Mouse (Mus musculus) hematopoietic stem cell, adult 5-6 weeks (primary cell): ENCODE measurements around the gene Capg. TPM values are rescaled to one million over a fixed set of nuclear protein-coding genes. Genes with fewer than 3 reads are reported as not detected.
"Not testable (repeated sequence)": the region's sequence is repeated elsewhere in the genome, so short reads cannot be mapped to it uniquely, and the experiment has no call there.

Source experiments
- ATAC-seq, 2 experiments: fragments of 125-278 bp in 1 of 2; replicated peaks in 1 of 2; 2 replicates each; pipeline ENCODE4 v1.8.0; 2016 to 2017; ENCODE audit warnings: inconsistent platforms in 2 of 2, mild to moderate bottlenecking in 2 of 2, moderate number of reproducible peaks in 2 of 2, low read depth in 1 of 2, moderate TSS enrichment in 1 of 2; ENCODE audit not compliant: low FRiP score in 2 of 2, poor library complexity in 2 of 2, severe bottlenecking in 2 of 2, insufficient read depth in 1 of 2, low TSS enrichment in 1 of 2
- total RNA-seq: library from RNA; stranded (forward); fragments of 172-1452, 232-1000 nt; gene quantifications from 2 replicates; pipeline ENCODE4 v1.2.3, GENCODE M21; 2017

The Capg gene
- total RNA-seq, 1 experiment from 2014 or later = 61.1 TPM

GRCm38 (mm10) chr6:72523222-72523621 lies 21.0 kb upstream of the Capg start:
- ATAC-seq = no peak

- no peak for ATAC-seq
These were observed 20.0 kb upstream of the Capg start for GRCm38 (mm10) chr6:72524160-72524559.

DNA sequence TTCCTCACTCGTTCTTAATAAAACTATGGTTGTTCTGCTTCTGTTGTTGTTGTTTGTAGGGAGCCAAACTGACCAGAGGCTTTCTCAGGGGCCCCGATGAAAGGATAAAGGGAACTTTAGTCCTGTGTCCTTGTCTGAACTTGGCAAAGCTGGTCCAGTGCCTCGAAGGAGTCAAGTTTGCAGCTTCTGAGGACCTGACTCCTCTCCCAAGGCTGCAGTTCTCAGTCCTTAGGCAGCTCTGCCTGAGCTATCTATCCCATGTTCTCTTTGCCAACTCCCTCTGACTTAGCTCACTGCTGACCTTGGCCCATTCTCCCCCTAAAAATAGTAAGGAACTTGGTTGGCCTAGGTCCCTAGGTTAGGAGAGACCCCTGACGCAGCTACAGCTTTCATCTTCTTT lies 17.1 kb upstream of the Capg start:
- ATAC-seq = no peak

DNA sequence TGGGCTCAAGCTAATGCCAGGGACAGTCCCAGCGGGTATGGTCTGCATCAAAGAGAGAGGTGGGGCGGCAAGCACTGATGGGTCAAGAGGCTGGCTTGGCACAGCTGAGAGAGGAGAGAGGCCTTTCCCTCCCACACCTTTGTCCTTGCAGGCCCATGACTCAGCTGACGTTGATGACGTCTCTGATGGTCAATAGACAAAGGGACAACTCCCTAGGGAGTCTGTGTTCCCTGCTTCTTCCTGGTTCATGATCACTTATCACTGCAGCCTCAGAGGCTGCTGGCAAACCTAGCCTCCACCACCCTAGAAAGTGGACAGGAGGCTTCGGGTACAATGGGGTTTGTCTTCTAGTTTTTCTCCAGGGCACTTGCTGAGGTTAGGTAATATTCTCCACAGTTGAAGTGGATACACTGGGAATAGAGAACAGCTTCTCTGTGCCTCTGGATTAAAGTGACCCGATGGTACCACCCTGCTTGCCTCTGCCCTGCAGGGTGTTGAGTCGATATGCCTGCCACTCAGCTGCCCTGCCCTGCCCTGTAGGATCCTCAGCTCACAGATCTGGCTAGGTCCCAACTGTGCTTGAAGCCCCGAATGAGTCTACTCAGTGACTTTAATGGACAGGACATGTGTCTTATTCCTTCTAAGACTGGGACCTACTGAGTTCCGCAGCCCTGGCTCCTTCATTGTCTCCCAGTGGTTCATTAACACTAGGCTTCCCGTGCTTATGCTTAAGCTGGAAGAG lies 15.6 kb upstream of the Capg start:
- ATAC-seq = no peak

- ATAC-seq = no peak
These were observed 11.6 kb upstream of the Capg start for GRCm38 (mm10) chr6:72532580-72532979.

- ATAC-seq = not testable (repeated sequence)
These were observed 10.6 kb upstream of the Capg start for GRCm38 (mm10) chr6:72533555-72533954.

GRCm38 (mm10) chr6:72534035-72534809 lies 10.0 kb upstream of the Capg start:
- peak; percentile 29 to 58; a peak in 2 of 4 replicates for ATAC-seq

DNA sequence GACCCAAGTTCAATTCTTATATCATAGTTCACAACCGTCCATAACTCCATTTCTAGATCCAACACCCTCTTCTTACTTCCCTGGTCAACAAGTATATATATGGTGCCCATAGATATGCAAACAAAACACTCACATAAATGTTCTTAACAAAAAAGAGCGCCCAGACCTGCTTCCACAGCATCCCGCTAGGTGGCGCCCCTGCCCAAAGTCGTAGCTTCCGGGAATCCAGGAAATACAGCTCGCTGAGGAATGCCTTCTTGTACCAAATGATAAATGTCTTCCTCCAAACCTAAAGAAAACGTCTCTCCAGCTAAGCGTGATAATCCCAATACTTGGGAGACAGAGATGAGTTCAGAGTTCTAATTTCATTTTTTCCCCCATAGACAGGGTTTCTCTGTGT lies 9.0 kb upstream of the Capg start:
- peak; percentile 33 to 49; a peak in 1 of 4 replicates for ATAC-seq

DNA sequence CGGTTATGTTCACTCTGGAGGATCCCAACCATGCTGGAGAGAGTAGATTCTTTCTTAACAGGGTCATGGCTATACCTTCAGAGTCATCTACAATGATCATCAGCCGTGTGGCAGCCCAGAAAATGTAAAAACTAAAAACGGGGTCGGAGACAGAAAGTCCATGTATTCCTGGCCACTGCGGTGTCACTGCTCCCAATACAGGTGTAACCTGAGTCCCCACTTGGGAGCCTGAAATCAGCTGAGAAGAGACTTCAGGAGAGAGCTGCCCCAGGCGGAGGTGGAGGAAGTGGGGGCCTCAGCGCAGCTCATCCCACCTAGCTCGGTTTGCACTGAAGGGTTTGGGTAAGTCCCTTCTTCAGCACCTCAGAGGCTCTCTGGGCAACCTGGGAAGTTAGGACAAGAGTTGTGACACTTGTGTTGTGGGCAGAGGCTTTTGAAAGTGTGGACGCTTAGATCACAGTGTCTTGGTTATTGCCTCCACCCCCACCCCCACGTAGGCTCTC lies 6.1 kb upstream of the Capg start:
- no peak for ATAC-seq

DNA sequence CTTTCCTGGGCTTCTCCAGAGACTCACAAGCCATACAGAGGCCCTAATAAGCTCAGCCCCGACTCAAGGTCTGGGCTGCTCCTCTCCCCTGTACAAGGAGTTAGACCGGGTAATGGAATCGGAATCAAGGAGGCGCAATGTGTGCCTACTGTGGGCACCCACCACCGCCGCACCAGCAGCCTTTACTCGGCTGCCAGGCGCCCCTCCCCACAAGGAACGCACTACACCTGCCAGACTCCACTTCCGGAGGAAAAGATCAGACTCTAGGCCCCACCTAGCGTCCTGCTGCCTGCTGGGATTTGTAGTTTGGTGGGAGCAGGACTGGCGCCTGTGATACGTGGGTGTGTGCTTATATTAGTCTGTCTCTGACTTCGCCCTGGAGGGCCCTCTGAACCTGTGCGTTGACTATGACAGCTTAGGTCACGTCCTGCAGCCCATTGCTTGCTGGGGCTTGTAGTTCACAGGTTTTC lies 5.6 kb upstream of the Capg start:
- peak; percentile 94 to 95 for ATAC-seq

- ATAC-seq = no peak
These were observed 833 bp upstream of the Capg start for GRCm38 (mm10) chr6:72543265-72543850.

- no peak for ATAC-seq
These were observed 1.2 kb downstream of the Capg start for GRCm38 (mm10) chr6:72545377-72545776.

GRCm38 (mm10) chr6:72547121-72547520 lies 2.9 kb downstream of the Capg start:
- no peak for ATAC-seq

GRCm38 (mm10) chr6:72547862-72548261 lies 3.7 kb downstream of the Capg start:
- no peak for ATAC-seq

GRCm38 (mm10) chr6:72549041-72549580 lies 4.9 kb downstream of the Capg start:
- peak; percentile 23 to 30; a peak in 3 of 4 replicates for ATAC-seq

- no peak for ATAC-seq
These were observed 5.8 kb downstream of the Capg start for GRCm38 (mm10) chr6:72550025-72550424.

DNA sequence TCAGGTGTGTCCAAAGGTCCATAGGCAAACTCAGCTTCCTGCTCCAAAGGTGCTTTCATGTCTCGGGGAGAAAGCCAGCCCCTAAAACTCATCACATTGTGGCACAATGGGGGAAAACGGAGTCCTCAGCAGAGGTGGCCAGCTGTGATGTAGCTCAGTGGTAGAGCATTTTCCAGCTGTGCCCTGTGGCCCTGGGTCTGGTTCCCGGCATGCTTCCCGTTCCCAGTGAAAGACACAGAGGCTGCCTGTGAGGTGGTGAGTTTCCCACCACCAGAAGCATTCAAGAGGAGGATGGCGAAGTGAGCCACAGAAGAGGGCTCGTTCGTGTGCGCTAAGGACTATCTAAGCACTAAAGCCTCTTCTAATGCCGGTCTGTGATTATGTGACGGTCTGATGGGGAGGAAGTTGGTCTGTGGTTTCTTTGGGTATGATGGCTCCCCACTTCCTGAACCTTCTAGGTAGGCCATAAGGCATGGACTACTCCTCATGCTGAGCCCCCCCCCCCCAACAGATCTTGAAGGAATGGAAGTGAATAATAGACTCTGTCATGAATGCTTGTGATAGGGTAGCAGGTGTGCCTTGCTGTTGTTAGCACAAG lies 6.4 kb downstream of the Capg start:
- ATAC-seq = peak in 1 of 2 experiments; percentile 28; a peak in 1 of 4 replicates
